Mouse (Mus musculus) layer of hippocampus, adult 2 months (tissue): Measurements from ENCODE around the gene Scn2b. TPM values are rescaled to one million over a fixed set of nuclear protein-coding genes. Genes with fewer than 3 reads are reported as not detected.
A peak's percentile ranks its signal among the peaks of the same experiment; 100 is the strongest.

Source experiments
- DNase-seq, 2 experiments: peaks; one replicate each; pipeline ENCODE4 v3.0.0; 2022; ENCODE audit warnings: low spot score in 2 of 2
- H3K27ac ChIP-seq: fragments of 200-600 bp; 2 replicates; pipeline ENCODE4 v1.8.1; 2022
- H3K4me3 ChIP-seq: fragments of 200-600 bp; 2 replicates; pipeline ENCODE4 v1.8.1; 2022; ENCODE audit warnings: mild to moderate bottlenecking
- CTCF ChIP-seq: fragments of 200-600 bp; conservative IDR thresholded peaks from 2 replicates; pipeline ENCODE4 v1.8.1; 2022; ENCODE audit warnings: antibody characterized with exemption, mild to moderate bottlenecking, moderate library complexity
- total RNA-seq, 2 experiments: library from RNA; stranded (reverse); gene quantifications; 2 replicates each; pipeline ENCODE4 v1.2.3; 2021

The Scn2b gene
- total RNA-seq, 2 experiments from 2014 or later: 245 to 254 TPM

DNA sequence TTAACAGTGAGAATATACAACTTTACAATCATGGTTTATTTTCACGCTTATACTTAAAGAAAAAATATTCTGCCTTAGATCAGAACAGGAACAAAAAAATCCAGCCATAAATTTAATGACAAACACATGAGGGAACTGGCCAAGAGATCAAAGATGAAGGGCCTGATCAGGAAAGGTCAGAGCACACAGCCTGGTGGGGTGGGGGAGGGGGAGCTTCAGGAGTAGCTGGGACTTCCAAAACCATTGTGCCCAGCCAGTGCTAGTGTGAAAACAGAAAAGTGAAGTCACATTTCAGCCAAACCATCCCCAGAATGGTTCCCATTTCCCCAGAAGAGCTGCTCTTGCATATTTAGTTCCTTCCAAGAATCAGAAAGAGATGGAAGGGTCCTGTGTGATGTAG is 15.1 kb upstream of the Scn2b start:
- TF ChIP-seq CTCF: no peak
- DNase-seq: no peak
- Histone ChIP-seq H3K4me3 (no peak overlapping the region), H3K27ac (no peak overlapping the region)

DNA sequence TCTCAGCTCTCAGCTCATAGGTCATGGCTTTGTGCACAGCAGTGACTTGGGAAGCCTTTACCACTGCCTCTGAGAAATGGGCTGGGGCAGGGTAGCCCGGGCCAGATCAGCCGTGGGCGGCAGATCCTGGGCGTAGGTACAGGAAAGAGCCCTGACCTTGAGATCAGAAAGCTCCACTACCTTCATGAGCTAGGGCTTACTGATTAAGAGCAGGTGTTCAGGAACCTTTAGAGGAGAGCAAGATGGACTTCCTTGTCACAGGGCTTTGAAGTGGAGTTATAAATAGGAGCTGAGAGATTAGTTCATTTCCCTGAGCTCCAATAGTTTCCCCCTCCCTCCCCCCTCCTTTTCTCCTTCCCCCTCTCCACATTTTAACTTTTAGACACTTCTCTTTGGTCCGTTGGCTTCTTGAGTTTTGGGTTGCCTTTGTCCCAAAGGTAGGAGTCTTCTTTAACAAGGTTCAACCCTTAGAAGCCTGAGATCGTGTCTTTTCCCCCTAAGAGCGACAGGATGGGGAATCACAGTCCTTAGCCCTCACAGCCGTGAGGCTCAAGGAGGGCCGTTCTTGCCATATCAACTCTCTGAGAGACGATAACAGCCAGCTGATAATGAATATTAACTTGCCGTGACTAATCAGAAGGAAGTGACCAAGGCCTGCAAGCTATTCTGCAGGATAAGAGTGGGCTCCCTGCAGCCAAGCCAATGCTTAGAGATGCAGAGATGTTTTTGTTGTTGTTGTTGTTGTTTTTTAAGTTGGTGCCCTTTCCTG is 14.2 kb upstream of the Scn2b start:
- DNase-seq: no peak
- no peak for TF ChIP-seq CTCF
- Histone ChIP-seq H3K4me3 (no peak overlapping the region), H3K27ac (no peak overlapping the region)

DNA sequence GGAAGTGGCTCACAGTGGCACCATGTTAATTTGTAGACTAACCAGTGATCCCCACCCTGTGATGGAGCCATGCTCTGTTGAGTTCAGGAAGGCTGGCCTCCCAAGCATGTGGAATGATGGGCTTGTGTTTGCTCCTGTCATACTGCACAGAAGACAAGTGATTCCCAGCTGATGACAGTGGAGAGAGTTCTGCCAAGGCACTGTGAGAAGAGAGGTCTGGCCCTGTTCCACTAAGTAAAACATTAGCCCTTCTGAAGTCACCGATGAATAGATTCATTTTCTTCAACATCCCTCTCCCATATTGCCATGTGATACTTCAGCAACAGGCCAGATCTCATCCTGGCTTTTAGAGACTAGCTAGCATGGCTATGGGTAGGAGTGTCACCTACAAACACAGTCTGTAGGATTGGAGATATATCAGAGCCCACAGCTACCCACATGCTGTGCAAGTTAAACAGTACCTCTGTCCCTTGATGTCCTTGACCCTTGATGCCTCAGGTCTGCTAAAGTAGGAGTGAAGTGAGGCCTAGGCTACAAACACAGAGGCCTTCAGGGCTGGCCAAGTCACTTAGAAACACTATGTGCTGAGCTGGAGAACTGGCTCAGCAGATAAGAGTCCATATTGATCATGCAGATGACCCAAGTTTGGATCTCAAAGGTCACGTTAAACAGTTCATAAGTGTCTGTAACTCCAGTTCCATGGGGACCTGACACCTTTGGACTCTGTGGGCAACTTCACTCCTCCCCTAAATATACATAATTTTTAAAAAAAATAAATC is 11.8 kb upstream of the Scn2b start:
- no peak for DNase-seq
- no peak overlapping the region for H3K4me3 ChIP-seq
- no peak overlapping the region for H3K27ac ChIP-seq
- TF ChIP-seq CTCF: no peak

DNA sequence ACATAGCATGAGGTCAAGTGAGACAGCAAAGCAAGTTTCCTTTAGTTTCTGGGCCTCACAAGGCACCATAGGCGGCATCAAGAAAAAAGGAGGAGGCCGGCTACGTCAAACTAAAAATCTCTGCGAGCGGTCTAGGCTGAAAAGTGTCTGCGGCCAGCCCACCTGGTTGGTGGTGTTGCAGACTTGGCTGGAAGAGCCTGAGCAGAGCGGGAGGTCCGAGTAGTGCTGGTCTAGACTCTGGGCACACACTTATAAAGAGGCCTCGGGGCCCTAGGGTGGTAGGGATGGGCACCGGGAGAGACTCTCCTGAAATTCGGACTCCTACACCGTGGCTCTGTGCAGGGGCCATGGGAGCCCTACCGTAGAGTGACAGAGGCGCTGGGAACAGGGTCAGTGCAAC is 1.9 kb upstream of the Scn2b start:
- DNase-seq: peak; percentile 64 to 75
- Histone ChIP-seq H3K4me3 (peak overlapping the region; percentile 60), H3K27ac (peak overlapping the region; percentile 83)
- no peak for TF ChIP-seq CTCF

DNA sequence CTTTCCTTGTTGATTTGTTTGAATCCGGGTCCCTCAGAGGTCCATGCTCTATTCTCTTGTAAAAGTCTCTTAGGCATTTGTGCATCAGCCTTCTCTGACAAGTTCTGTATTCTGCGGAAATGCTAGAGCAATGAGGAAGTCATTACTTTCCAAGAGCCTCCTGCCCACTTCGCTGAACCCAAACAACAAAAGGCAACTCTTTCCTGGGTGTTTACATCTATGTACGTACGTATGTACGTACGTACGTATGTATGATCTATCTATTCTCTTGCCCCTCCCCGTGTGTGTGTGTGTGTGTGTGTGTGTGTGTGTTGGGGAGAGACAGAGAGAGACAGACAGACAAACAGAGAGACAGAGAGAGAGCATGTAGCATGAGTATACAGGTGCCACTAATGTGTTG is 763 bp upstream of the Scn2b start:
- no peak for DNase-seq
- TF ChIP-seq CTCF: no peak
- H3K4me3 ChIP-seq: no peak overlapping the region
- H3K27ac ChIP-seq: no peak overlapping the region; the same call in 1 of the 2 replicates

GRCm38 (mm10) chr9:45118552-45118951 is 970 bp downstream of the Scn2b start:
- peak overlapping the region; percentile 97 for H3K27ac ChIP-seq
- peak overlapping the region; percentile 80 for H3K4me3 ChIP-seq
- no peak for DNase-seq
- TF ChIP-seq CTCF: no peak

- H3K4me3 ChIP-seq: peak overlapping the region; percentile 80
- H3K27ac ChIP-seq: peak overlapping the region; percentile 97
- no peak for DNase-seq
- peak; percentile 69 for TF ChIP-seq CTCF
These were observed 1.9 kb downstream of the Scn2b start for GRCm38 (mm10) chr9:45119316-45119953.

- Histone ChIP-seq H3K4me3 (peak overlapping the region; percentile 29; the same call in 1 of the 2 replicates), H3K27ac (peak overlapping the region; percentile 97)
- TF ChIP-seq CTCF: no peak
- DNase-seq: no peak
These were observed 2.5 kb downstream of the Scn2b start for GRCm38 (mm10) chr9:45119954-45120530.

GRCm38 (mm10) chr9:45120567-45120966 is 3.0 kb downstream of the Scn2b start:
- H3K27ac ChIP-seq: peak overlapping the region; percentile 97
- no peak for TF ChIP-seq CTCF
- peak overlapping the region; percentile 29; the same call in 1 of the 2 replicates for H3K4me3 ChIP-seq
- no peak for DNase-seq

- DNase-seq: no peak
- H3K4me3 ChIP-seq: peak overlapping the region; percentile 19; the same call in 1 of the 2 replicates
- TF ChIP-seq CTCF: no peak
These were observed 3.4 kb downstream of the Scn2b start for GRCm38 (mm10) chr9:45121001-45121400.

GRCm38 (mm10) chr9:45121769-45122168 is 4.2 kb downstream of the Scn2b start:
- Histone ChIP-seq H3K4me3 (peak overlapping the region; percentile 43), H3K27ac (peak overlapping the region; percentile 97)
- peak; percentile 77 for DNase-seq
- TF ChIP-seq CTCF: peak; percentile 87

More at GRCm38 (mm10) chr9:45121001-45121400, 3.4 kb downstream of the Scn2b start:
- peak overlapping the region; percentile 97 for H3K27ac ChIP-seq

- Histone ChIP-seq H3K4me3 (peak overlapping the region; percentile 43), H3K27ac (peak overlapping the region; percentile 97)
- peak; percentile 68 to 76 for DNase-seq
- no peak for TF ChIP-seq CTCF
These were observed 4.7 kb downstream of the Scn2b start for GRCm38 (mm10) chr9:45122209-45122761.

DNA sequence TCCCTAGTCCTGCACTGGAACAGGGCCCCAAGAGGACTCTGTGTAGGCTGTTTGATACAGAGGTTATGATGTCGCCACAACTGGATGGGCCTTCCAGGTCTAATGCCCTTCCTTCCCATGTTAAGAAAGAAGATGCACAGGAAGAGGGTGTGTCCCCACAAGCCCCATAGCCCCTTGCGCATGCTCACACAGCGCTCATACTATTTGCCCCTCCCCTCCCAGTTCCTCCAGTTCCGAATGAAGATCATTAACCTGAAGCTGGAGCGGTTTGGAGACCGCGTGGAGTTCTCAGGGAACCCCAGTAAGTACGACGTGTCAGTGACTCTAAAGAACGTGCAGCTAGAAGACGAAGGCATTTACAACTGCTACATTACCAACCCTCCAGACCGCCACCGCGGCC is 7.6 kb downstream of the Scn2b start:
- TF ChIP-seq CTCF: no peak
- no peak overlapping the region for H3K27ac ChIP-seq

More for the DNA sequence above, 7.6 kb downstream of the Scn2b start:
- DNase-seq: no peak
- H3K4me3 ChIP-seq: no peak overlapping the region
